Mouse (Mus musculus): ENCODE measurements at regions not wholly inside any gene's neighbourhood (a gene's known extent, or its start where the extent isn't known, plus 50 kb on each side); places are given as distances from the start of the nearest gene placed in this dataset.

DNA sequence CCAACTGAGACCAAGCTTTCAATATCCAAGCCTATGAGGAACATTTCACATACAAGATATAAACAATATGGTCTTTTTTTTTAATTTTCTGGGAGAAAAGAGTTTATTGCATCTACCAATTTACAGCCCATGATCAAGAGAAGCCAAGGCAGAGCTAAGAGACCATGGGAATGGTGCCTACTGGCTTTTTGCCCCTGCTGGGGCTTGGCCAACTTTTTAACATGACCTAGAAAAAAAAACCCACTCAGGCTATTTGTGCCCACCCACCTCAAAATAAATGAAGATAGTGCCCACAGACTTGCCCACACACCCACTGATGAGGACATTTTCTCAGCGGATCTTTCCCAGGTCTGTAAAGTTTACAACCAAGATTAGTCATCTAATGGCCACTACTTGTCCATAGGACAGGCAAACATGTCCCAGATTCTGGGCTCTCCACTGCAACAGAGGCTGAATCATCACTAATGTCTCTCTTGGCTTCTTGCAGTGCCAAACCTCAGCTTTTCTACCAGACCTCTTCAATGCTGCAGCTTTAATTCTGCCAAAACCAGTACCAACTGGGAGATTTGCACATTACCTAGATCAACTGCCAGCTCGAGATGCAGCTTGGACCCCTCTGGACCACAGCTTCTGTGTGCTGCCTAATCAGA is 79.6 kb upstream of the Tmc3 start:
- DNase-seq: no peak

DNA sequence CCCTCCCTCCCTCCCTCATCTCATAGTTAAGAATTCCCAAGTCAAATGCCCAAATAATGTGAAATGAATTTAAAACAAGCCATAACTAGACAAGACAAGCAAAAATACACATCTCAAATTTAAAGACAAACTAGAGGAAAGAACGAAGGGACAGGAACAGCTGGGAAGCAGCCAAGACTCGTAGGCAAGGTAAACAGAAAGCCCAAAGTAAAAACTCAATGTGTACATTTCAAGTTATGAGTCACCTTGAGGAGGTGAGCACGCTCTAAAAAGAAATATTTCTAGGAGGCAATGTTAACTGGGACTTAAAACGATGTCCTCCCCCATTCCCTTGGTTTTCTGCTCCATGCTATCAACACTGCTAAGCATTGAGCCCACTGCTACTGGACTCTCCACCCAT is 68.4 kb upstream of the Tmc3 start:
- no peak for DNase-seq

DNA sequence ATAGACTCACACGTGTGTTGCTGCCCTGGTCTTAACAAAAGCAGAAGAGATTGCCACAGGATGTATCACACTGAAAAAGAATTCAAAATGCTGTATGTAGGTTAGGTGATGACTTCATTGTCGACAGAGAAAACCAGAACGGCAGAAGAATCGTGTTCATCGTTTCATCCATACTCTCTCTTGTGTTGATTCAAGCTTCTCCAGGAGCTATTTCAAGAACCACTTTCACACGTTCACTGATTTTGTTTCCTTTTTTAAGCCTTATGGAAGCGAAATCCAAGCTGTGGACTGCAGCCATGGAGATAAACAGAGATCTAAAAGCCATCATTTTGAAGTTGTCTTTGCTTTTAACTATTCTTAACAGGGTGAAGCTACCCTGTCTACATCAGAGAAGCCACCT is 63.2 kb upstream of the Tmc3 start:
- no peak for DNase-seq

Data from lung, postnatal 10 days (tissue).